Mouse (Mus musculus): ENCODE results near the gene Msh5. TPM values are rescaled to one million over a fixed set of nuclear protein-coding genes. Genes with fewer than 3 reads are reported as not detected.
"Not testable (repeated sequence)": the region's sequence is repeated elsewhere in the genome, so short reads cannot be mapped to it uniquely, and the experiment has no call there.

The Msh5 gene
- polyA plus RNA-seq, 1 experiment = 2.2 TPM

DNA sequence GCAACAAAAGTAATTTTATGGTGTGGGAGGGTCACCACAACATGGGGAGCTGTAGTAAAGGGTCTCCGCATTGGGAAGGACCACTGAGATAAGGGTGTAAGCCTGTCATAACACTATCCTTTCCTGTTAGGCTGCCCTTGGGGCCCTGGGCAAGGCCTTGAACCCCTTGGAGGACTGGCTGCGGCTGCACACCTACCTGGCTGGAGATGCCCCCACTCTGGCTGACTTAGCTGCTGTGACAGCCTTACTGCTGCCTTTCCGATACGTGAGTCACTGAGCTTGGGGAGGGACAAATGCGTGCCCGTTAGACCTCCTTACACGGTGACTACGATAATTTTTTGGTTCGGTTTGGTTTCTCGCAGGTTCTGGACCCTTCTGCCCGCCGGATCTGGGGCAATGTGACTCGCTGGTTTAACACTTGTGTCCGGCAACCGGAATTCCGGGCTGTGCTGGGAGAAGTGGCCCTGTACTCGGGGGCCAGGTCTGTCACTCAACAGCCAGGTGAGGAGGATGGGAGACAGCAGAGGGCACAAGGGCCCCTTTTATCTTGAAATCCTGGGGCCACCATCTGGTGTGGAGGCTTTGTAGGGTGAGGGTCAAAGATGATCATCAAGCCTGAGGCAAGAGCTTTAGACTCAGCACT lies 42.3 kb downstream of the Msh5 start:
- TF ChIP-seq CTCF (IDR thresholded peaks at IDR 0.05; ENCODE audit: extremely low read depth, insufficient read length, insufficient replicate concordance, low read depth, low read length) (no peak), POLR2A (IDR thresholded peaks at IDR 0.05; ENCODE audit: low read depth, low read length) (no peak)
- peaks cover 8% of the 10 kb centered on the region for H3K4me1 ChIP-seq (ENCODE audit: control insufficient read depth, insufficient read depth, insufficient read length, low read length)
- no peaks in the 10 kb centered on the region for H3K27me3 ChIP-seq (ENCODE audit: control insufficient read depth, insufficient read depth, low read length)
- WGBS = 95% methylated on average over 17 of the region's 17 CpGs
- peaks cover 27% of the 10 kb centered on the region for H3K36me3 ChIP-seq (ENCODE audit: control insufficient read depth, insufficient read depth, low read length)
- no peak overlapping the region for H3K27ac ChIP-seq (ENCODE audit: insufficient read depth, low read depth, low read length)
- H3K4me3 ChIP-seq (ENCODE audit: low read depth, low read length) = no peak overlapping the region

DNA sequence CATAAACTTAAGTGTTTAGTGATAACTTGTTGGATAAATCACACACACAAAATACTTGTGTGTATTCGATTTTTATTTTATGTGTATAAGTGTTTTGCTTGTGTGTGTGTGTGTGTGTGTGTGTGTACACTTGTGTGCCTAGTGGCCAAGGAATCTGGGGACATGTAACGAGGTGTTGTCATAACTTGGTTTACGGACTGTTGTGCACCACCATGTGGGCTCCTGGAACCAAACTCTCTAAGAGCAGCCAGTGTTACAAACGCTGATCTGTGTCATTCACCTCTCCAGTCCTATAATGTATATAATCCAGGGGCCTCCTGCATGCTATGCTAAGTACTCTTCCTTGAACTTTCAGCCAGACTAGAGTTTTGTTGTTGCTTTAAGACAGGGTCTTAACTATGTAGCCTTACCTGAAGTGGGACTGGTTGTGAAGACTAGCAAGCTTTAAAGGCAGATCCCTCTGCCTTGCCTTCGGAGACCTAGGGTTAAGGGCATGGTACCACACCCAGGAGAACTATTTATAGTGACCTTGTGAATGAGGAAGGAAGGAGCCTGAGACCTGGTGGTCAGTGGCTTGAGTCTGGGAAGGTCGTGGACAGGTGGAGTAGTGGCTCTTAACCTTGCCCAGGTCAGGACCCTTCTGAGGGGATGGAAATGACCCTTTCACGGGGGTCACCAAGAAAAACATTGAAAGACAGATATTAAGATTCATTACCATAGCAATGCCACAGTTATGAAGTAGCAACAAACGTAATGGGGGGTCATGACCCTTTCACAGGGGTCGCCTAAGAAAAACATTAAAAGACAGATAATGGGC lies 43.3 kb downstream of the Msh5 start:
- no peak overlapping the region for H3K27ac ChIP-seq (ENCODE audit: insufficient read depth, low read depth, low read length)
- TF ChIP-seq CTCF (IDR thresholded peaks at IDR 0.05; ENCODE audit: extremely low read depth, insufficient read length, insufficient replicate concordance, low read depth, low read length) (no peak), POLR2A (IDR thresholded peaks at IDR 0.05; ENCODE audit: low read depth, low read length) (no peak)
- 38% methylated on average over 9 of the region's 9 CpGs for WGBS
- no peak overlapping the region for H3K4me3 ChIP-seq (ENCODE audit: low read depth, low read length)
- H3K4me1 ChIP-seq (ENCODE audit: control insufficient read depth, insufficient read depth, insufficient read length, low read length) = peaks cover 13% of the 10 kb centered on the region
- H3K36me3 ChIP-seq (ENCODE audit: control insufficient read depth, insufficient read depth, low read length) = peaks cover 24% of the 10 kb centered on the region
- H3K27me3 ChIP-seq (ENCODE audit: control insufficient read depth, insufficient read depth, low read length) = no peaks in the 10 kb centered on the region

DNA sequence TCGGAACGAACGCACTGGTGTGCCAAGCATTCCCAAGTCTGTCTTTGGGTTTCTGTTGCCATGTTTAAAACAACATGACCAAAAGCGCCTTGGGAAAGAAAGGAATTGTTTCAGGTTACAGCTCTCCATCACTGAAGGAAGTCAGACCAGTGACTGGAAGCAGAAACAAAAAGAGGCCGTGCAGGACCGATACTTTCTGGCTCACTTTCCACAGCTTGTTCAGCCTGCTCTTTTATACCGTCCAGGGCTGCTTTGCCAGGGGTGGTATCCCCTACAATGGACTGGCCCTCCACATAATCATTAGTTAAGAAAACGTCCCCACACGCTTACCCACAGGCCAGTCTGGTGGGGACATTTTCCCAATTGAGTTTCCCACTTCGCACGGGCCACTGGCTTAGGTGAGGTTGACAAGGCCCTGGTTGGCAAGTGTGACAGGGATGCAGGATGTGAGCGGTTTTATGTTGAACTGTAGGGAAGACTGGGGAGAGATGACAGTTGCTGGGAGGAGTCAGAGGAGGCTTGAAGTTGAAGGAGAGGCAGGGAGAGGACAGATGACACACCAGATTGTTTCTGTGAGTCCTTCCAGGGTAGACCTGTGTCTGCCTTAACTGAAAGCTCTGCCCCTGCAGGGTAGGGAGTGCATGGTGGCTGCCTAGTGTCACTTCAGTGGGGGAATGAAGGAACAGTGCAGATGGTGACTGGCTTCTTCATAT lies 44.2 kb downstream of the Msh5 start:
- Histone ChIP-seq H3K4me3 (ENCODE audit: low read depth, low read length) (peak overlapping the region; percentile 84), H3K27me3 (ENCODE audit: control insufficient read depth, insufficient read depth, low read length) (no peaks in the 10 kb centered on the region), H3K4me1 (ENCODE audit: control insufficient read depth, insufficient read depth, insufficient read length, low read length) (peaks cover 13% of the 10 kb centered on the region), H3K36me3 (ENCODE audit: control insufficient read depth, insufficient read depth, low read length) (peaks cover 23% of the 10 kb centered on the region), H3K27ac (ENCODE audit: insufficient read depth, low read depth, low read length) (peak overlapping the region; percentile 99)
- WGBS = 2% methylated on average over 12 of the region's 12 CpGs
- TF ChIP-seq CTCF (IDR thresholded peaks at IDR 0.05; ENCODE audit: extremely low read depth, insufficient read length, insufficient replicate concordance, low read depth, low read length) (no peak), POLR2A (IDR thresholded peaks at IDR 0.05; ENCODE audit: low read depth, low read length) (no peak)

DNA sequence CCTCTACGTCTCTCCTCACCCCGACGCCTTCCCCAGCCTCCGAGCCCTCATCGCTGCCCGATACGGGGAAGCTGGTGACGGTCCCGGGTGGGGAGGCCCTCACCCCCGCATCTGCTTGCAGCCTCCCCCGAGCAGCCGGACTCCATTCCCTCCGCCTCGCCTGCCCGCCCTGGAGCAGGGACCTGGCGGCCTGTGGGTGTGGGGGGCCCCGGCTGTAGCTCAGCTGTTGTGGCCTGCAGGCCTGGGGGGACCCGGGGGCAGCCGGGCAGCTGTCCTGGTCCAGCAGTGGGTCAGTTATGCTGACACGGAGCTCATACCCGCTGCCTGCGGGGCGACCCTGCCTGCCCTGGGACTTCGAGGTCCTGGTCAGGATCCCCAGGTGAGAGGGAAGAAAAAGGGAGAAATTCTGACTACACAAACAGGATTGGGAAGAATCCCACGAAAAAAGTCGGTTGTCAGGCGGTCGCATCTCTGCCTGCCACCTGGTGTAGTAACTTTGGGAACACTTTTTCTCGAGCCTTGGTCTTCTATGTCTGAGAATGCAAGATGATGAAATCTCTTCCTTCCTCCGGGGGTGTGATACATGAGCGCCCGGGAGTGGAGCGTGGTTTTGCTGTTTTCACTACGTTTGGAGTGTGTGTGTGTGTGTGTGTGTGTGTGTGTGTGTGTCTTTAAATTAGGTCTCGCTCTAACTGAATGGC lies 44.9 kb downstream of the Msh5 start:
- under 1% methylated on average over 35 of the region's 35 CpGs for WGBS
- peaks cover 21% of the 10 kb centered on the region for H3K36me3 ChIP-seq (ENCODE audit: control insufficient read depth, insufficient read depth, low read length)
- no peaks in the 10 kb centered on the region for H3K27me3 ChIP-seq (ENCODE audit: control insufficient read depth, insufficient read depth, low read length)
- H3K4me3 ChIP-seq (ENCODE audit: low read depth, low read length) = peak overlapping the region; percentile 84
- H3K4me1 ChIP-seq (ENCODE audit: control insufficient read depth, insufficient read depth, insufficient read length, low read length) = peaks cover 13% of the 10 kb centered on the region
- TF ChIP-seq CTCF (IDR thresholded peaks at IDR 0.05; ENCODE audit: extremely low read depth, insufficient read length, insufficient replicate concordance, low read depth, low read length) (no peak), POLR2A (IDR thresholded peaks at IDR 0.05; ENCODE audit: low read depth, low read length) (0 out of 2 replicates have a peak, but pooled peaks have one; percentile 9)
- peak overlapping the region; percentile 99 for H3K27ac ChIP-seq (ENCODE audit: insufficient read depth, low read depth, low read length)

DNA sequence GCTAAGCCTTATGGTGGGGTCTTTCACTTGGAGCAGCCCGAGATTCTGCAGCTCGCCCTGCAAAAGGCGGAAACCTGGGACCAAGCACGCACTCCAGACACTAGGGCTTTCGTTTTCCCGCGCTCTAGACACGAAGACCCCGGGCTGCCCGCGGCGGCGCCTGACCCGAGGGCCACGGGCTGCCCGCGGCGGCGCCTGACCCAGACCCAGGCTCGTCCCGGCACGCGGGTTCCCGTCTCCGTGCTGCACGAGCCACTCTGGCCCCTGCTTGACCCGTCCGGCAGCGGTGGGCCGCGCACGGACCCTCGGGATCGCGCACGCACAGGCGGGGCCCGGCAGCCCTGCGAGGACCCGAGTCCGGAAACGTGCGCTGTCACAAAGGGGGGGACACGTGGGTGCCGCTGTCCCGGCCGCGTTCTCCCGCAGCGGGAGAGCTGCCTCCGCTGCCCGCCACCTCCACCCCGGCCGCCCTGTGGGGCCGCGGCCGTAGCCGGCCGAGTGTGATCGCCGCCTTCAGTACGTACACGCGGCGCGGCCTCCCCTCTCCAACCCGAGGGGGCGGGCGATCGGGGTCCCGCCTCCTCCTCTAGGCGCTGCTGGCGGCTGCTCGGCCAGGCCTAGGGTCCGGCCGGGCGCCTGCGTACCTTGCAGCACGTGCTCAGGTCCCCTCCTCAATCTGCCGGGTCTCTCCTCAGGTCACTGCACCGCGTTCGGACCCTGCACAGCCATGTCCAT lies 45.7 kb downstream of the Msh5 start, which contains the start of gene Vars:
TSS of gene Vars (plus strand) at position 271 of the 735 bp plus-strand sequence.
- peaks cover 20% of the 10 kb centered on the region for H3K36me3 ChIP-seq (ENCODE audit: control insufficient read depth, insufficient read depth, low read length)
- H3K27ac ChIP-seq (ENCODE audit: insufficient read depth, low read depth, low read length) = peak within 1 kb of the TSS; percentile 99
- WGBS = under 1% methylated on average over 83 of the region's 83 CpGs
- H3K4me1 ChIP-seq (ENCODE audit: control insufficient read depth, insufficient read depth, insufficient read length, low read length) = peaks cover 13% of the 10 kb centered on the region
- TF ChIP-seq POLR2A (IDR thresholded peaks at IDR 0.05; ENCODE audit: low read depth, low read length) (peak; percentile 18; the same call in 1 of the 2 replicates), CTCF (IDR thresholded peaks at IDR 0.05; ENCODE audit: extremely low read depth, insufficient read length, insufficient replicate concordance, low read depth, low read length) (no peak)
- H3K4me3 ChIP-seq (ENCODE audit: low read depth, low read length) = peak within 1 kb of the TSS; percentile 84
- H3K27me3 ChIP-seq (ENCODE audit: control insufficient read depth, insufficient read depth, low read length) = no peaks in the 10 kb centered on the region

DNA sequence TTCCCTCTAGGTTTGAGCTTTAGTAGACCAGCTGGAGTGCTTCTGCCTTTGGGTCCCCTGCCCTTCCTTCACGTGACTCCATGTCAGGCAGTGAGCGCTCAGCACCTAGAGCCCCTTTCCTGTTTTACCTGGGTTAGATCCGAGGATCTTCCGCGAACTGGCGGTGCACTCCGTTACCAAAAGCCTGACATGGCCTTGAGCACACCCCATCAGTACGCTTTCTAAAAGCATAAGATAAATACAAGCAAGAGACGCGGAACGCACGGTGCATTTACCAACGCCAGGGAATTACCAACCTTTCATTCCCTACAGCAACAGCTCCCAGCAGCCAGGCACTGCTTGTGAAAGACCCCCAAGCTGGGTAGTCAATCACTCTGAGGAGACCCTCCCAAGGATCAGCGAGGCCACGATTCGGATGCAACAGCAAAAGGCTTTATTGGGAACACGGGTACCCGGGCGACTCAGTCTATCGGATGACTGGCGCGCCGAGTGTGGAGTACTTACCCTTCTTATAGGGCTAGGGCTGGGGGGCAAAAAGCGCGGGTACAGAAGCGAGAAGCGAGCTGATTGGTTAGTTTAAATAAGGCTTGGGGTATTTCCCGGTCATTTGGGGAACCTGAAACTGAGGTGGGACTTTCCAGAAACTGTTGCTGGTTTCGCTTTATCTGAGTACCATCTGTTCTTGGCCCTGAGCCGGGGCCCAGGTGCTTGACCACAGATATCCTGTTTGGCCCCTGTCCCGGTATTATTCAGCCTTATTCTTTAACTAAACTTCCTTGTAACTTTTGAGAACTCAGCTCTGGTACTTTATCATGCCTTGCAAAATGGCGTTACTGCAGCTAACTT lies 46.5 kb downstream of the Msh5 start:
- peak overlapping the region; percentile 84 for H3K4me3 ChIP-seq (ENCODE audit: low read depth, low read length)
- H3K27ac ChIP-seq (ENCODE audit: insufficient read depth, low read depth, low read length) = peak overlapping the region; percentile 99
- WGBS = 3% methylated on average over 30 of the region's 32 CpGs
- H3K4me1 ChIP-seq (ENCODE audit: control insufficient read depth, insufficient read depth, insufficient read length, low read length) = peaks cover 13% of the 10 kb centered on the region
- H3K36me3 ChIP-seq (ENCODE audit: control insufficient read depth, insufficient read depth, low read length) = peaks cover 13% of the 10 kb centered on the region
- not testable (repeated sequence) for H3K27me3 ChIP-seq (ENCODE audit: control insufficient read depth, insufficient read depth, low read length)
